Mouse (Mus musculus) heart, adult 2 months (tissue): ENCODE measurements at regions not wholly inside any gene's neighbourhood (a gene's known extent, or its start where the extent isn't known, plus 50 kb on each side); places are given as distances from the start of the nearest gene placed in this dataset.

Experiments
- DNase-seq, 2 experiments: peaks; one replicate each; pipeline ENCODE4 v3.0.0; 2021
- H3K27ac ChIP-seq: fragments of 200-600 bp; 2 replicates; pipeline ENCODE4 v1.8.1; 2022
- H3K27me3 ChIP-seq: fragments of 200-500 bp; 2 replicates; pipeline ENCODE4 v1.6.1; 2012; ENCODE audit warnings: mild to moderate bottlenecking, low read length, inconsistent platforms, mixed read lengths; ENCODE audit not compliant: control insufficient read depth, insufficient read depth
- H3K36me3 ChIP-seq: fragments of 200-500 bp; 2 replicates; pipeline ENCODE4 v1.6.1; 2012; ENCODE audit warnings: low read length, inconsistent platforms; ENCODE audit not compliant: control insufficient read depth, insufficient read depth
- H3K4me1 ChIP-seq: fragments of 200-500 bp; 2 replicates; pipeline ENCODE4 v1.6.1; 2011; ENCODE audit warnings: low read length; ENCODE audit not compliant: control insufficient read depth, insufficient read depth
- H3K4me3 ChIP-seq: fragments of 200-600 bp; 2 replicates; pipeline ENCODE4 v1.8.1; 2022
- H3K79me2 ChIP-seq: fragments of 200-500 bp; replicated peaks from 2 replicates; pipeline ENCODE4 v1.6.1; 2012; ENCODE audit warnings: mild to moderate bottlenecking, inconsistent platforms, low read length, moderate library complexity, mixed read lengths; ENCODE audit not compliant: control insufficient read depth, insufficient read depth
- H3K9ac ChIP-seq: fragments of 200-500 bp; 2 replicates; pipeline ENCODE4 v1.6.1; 2012; ENCODE audit warnings: low read depth, mild to moderate bottlenecking, control low read depth, inconsistent platforms, low read length, mixed read lengths
- CTCF ChIP-seq: fragments of 200-600 bp; IDR thresholded peaks from 2 replicates; pipeline ENCODE4 v1.8.1; 2022; ENCODE audit warnings: antibody characterized with exemption, mild to moderate bottlenecking, moderate library complexity
- EP300 ChIP-seq: fragments of 200-500 bp; IDR thresholded peaks from 2 replicates; pipeline ENCODE4 v1.6.1; 2011; ENCODE audit warnings: low read depth, low read length, control low read depth; ENCODE audit not compliant: insufficient read depth
- POLR2A ChIP-seq: fragments of 200-500 bp; IDR thresholded peaks from 2 replicates; pipeline ENCODE4 v1.6.1; 2011; ENCODE audit warnings: mild to moderate bottlenecking, low read depth, low read length, control low read depth; ENCODE audit not compliant: insufficient read depth
- WGBS: fragments of 180-500 bp; shearing (Covaris S2); methylation state at CpG from one replicate; pipeline ENCODE4 v1.1.7; 2018; 5-methylcytosine and 5-hydroxymethylcytosine counted together
- intact Hi-C: fragments of 180-260 bp; cut with DNase I; formaldehyde crosslinking; loops from one replicate; pipeline ENCODE4 v1.15.1; 2025
- microRNA-seq, 2 experiments: library from miRNA; unstranded; fragments of <30 nt; microRNA quantifications; one replicate each; pipeline ENCODE4 v1.2.0; 2021

GRCm38 (mm10) chr12:30432861-30433260, 59.7 kb upstream of the Sntg2 start:
- H3K27me3 ChIP-seq, result no peaks in the 10 kb centered on the region
- H3K79me2 ChIP-seq, result no peaks in the 10 kb centered on the region
- DNase-seq, result no peak
- no peak overlapping the region for H3K9ac ChIP-seq
- intact Hi-C loops, result no loop called here
- WGBS, result 73% methylated on average over 5 of the region's 5 CpGs
- H3K27ac ChIP-seq, result no peak overlapping the region
- H3K4me3 ChIP-seq, result no peak overlapping the region
- no peaks in the 10 kb centered on the region for H3K36me3 ChIP-seq
- H3K4me1 ChIP-seq, result no peaks in the 10 kb centered on the region
- no peak for TF ChIP-seq CTCF
- no peak for TF ChIP-seq POLR2A

- intact Hi-C loops, result no loop called here
- H3K4me3 ChIP-seq, result no peak overlapping the region
- no peak for DNase-seq
- no peak overlapping the region for H3K9ac ChIP-seq
- H3K27ac ChIP-seq, result no peak overlapping the region
- no peaks in the 10 kb centered on the region for H3K79me2 ChIP-seq
- no peak for TF ChIP-seq CTCF
- no peak for TF ChIP-seq EP300
- TF ChIP-seq POLR2A, result no peak
- no peaks in the 10 kb centered on the region for H3K4me1 ChIP-seq
- 57% methylated on average over 3 of the region's 3 CpGs for WGBS
- no peaks in the 10 kb centered on the region for H3K27me3 ChIP-seq
- no peaks in the 10 kb centered on the region for H3K36me3 ChIP-seq
These were observed 57.5 kb upstream of the Sntg2 start for GRCm38 (mm10) chr12:30430641-30431040.

GRCm38 (mm10) chr12:30425301-30425700, 52.1 kb upstream of the Sntg2 start:
- Histone ChIP-seq H3K4me3 (no peak overlapping the region), H3K79me2 (no peaks in the 10 kb centered on the region), H3K9ac (no peak overlapping the region), H3K4me1 (no peaks in the 10 kb centered on the region), H3K27ac (no peak overlapping the region), H3K36me3 (no peaks in the 10 kb centered on the region), H3K27me3 (no peaks in the 10 kb centered on the region)
- intact Hi-C loops, result no loop called here
- DNase-seq, result no peak
- no peak for TF ChIP-seq CTCF
- no peak for TF ChIP-seq POLR2A
- TF ChIP-seq EP300, result no peak
- WGBS, result 61% methylated on average over 2 of the region's 2 CpGs

Small RNA genes in the stretch of these regions (microRNA-seq; reads per million reads assigned to microRNA genes)
- gene Gm25865, result 0 reads per million in 2 experiments
